Mouse (Mus musculus) left cerebral cortex, adult 11 months (tissue): ENCODE measurements at regions not wholly inside any gene's neighbourhood (a gene's known extent, or its start where the extent isn't known, plus 50 kb on each side); places are given as distances from the start of the nearest gene placed in this dataset.
"Not testable (repeated sequence)": the region's sequence is repeated elsewhere in the genome, so short reads cannot be mapped to it uniquely, and the experiment has no call there.

Source experiments
- DNase-seq: peaks from one replicate; pipeline ENCODE4 v3.0.0; 2022; ENCODE audit warnings: low spot score

- DNase-seq = no peak
Observed at GRCm38 (mm10) chr12:28922236-28922635, 170.6 kb downstream of the Eipr1 start.

- no peak for DNase-seq
Observed at GRCm38 (mm10) chr12:28925206-28925605, 173.6 kb downstream of the Eipr1 start.

- no peak for DNase-seq
Observed at GRCm38 (mm10) chr12:28939936-28940335, 188.3 kb downstream of the Eipr1 start.

GRCm38 (mm10) chr12:28948889-28949288 lies 197.3 kb downstream of the Eipr1 start:
- no peak for DNase-seq

GRCm38 (mm10) chr12:28949307-28949706 lies 197.7 kb downstream of the Eipr1 start:
- no peak for DNase-seq

- no peak for DNase-seq
Observed at GRCm38 (mm10) chr12:28957155-28957554, 205.6 kb downstream of the Eipr1 start.

- DNase-seq = no peak
Observed at GRCm38 (mm10) chr12:28958661-28959060, 207.1 kb downstream of the Eipr1 start.

- DNase-seq = peak; percentile 47
Observed at GRCm38 (mm10) chr12:28969671-28970379, 218.2 kb downstream of the Eipr1 start.

- peak; percentile 75 for DNase-seq
Observed at GRCm38 (mm10) chr12:28974571-28975041, 223.0 kb downstream of the Eipr1 start.

GRCm38 (mm10) chr12:28975249-28975648 lies 223.6 kb downstream of the Eipr1 start:
- DNase-seq = peak; percentile 36

GRCm38 (mm10) chr12:28979679-28980078 lies 228.1 kb downstream of the Eipr1 start:
- no peak for DNase-seq

- no peak for DNase-seq
Observed at GRCm38 (mm10) chr12:28986214-28986613, 234.6 kb downstream of the Eipr1 start.

- DNase-seq = no peak
Observed at GRCm38 (mm10) chr12:28997474-28998192, 246.0 kb downstream of the Eipr1 start.

- DNase-seq = no peak
Observed at GRCm38 (mm10) chr12:28999963-29000451, 248.4 kb downstream of the Eipr1 start.

GRCm38 (mm10) chr12:29004504-29004903 lies 252.9 kb downstream of the Eipr1 start:
- DNase-seq = no peak

- DNase-seq = no peak
Observed at GRCm38 (mm10) chr12:29014601-29015000, 263.0 kb downstream of the Eipr1 start.

GRCm38 (mm10) chr12:29015200-29015862 lies 263.7 kb downstream of the Eipr1 start:
- peak; percentile 16 for DNase-seq

- no peak for DNase-seq
Observed at GRCm38 (mm10) chr12:29021152-29021551, 269.5 kb downstream of the Eipr1 start.

- DNase-seq = no peak
Observed at GRCm38 (mm10) chr12:29028171-29028570, 276.6 kb downstream of the Eipr1 start.

GRCm38 (mm10) chr12:29029461-29029860 lies 277.9 kb downstream of the Eipr1 start:
- no peak for DNase-seq

GRCm38 (mm10) chr12:29046009-29046408 lies 294.4 kb downstream of the Eipr1 start:
- no peak for DNase-seq

GRCm38 (mm10) chr12:29048596-29048995 lies 297.0 kb downstream of the Eipr1 start:
- not testable (repeated sequence) for DNase-seq

GRCm38 (mm10) chr12:29049105-29049511 lies 297.5 kb downstream of the Eipr1 start:
- DNase-seq = no peak
